In the genomic region with DNA sequence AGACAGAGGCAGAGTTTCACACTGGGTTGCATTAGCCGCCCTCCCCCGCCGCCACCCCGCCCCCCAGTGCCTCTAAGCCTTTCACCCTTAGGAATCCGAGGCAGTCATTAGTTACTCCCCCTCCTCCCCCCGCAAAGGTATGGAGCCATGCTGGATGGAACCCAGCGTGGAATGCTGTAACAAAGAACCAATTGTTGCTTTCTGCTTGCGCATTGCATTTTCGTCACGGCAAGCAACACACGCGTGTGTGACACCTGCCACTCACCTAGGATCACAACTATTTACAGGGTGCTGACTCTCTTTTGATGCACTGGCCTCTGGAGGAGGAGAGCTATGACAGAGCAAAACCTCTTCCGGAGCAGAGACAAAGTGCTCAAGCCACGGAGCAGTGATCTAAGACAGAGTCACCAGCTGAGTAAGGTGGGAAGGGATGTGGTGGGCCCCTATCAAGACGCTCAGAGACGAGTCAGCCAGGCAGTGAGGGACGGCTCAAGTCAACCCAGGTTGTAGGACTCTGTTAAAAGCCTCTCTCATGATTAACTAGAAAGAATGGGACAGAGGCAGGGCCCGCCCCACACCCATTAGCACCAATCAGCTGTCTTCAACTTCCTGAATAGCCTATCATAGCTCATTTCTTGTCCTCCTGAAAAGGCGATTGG, we compare ENCODE assay signal across 8 mouse cellular contexts. TPM values are rescaled to one million over a fixed set of nuclear protein-coding genes. Genes with fewer than 3 reads are reported as not detected.
DNase-seq lines count a peak whose midpoint lies in the region; ATAC-seq lines count a peak whose summit lies in the region.

No protein-coding gene starts in this region.

- H3K36me3 ChIP-seq in hindbrain, embryonic 13.5 days, result no peaks in the 10 kb centered on the region

- H3K9ac ChIP-seq in hindbrain, embryonic 13.5 days, result peak overlapping the region; percentile 65

- H3K4me1 ChIP-seq in hindbrain, embryonic 13.5 days (replicated peaks), result peaks cover 13% of the 10 kb centered on the region

- WGBS in hindbrain, embryonic 13.5 days, result 1% methylated on average over 19 of the region's 19 CpGs

- peak overlapping the region; percentile 47 for H3K4me3 ChIP-seq in hindbrain, embryonic 13.5 days

- DNase-seq in NIH3T3 (ENCODE audit: low read depth), result peak; percentile 93
- DNase-seq in cerebellum, adult 9-10 months, result peak; percentile 82
- peak; percentile 87 for DNase-seq in forelimb bud, embryonic 11.5 days (ENCODE audit: low read depth, low spot score)
- peak; percentile 46 for DNase-seq in left cerebral cortex, adult 11 months (ENCODE audit: low spot score)
- DNase-seq in lung, postnatal 36 days, result peak; percentile 90
- DNase-seq in ovary, postnatal 36 days (ENCODE audit: low spot score), result peak; percentile 72
- peak; percentile 82 for DNase-seq in thymus, postnatal 14 days

- H3K27ac ChIP-seq in hindbrain, embryonic 13.5 days, result peak overlapping the region; percentile 66

- ATAC-seq in hindbrain, embryonic 13.5 days (ENCODE audit: low FRiP score), result peak; percentile 94

- H3K27me3 ChIP-seq in hindbrain, embryonic 13.5 days, result peaks cover 23% of the 10 kb centered on the region; the same call in 1 of the 2 replicates

- peak overlapping the region; percentile 92 for H3K4me2 ChIP-seq in hindbrain, embryonic 13.5 days

- H3K9me3 ChIP-seq in hindbrain, embryonic 13.5 days, result no peaks in the 10 kb centered on the region

RNA-seq across cellular contexts. Expression of gene Smndc1, which starts 30.7 kb away (rescaled TPM):
- polyA plus RNA-seq in hindbrain, embryonic 13.5 days (2015; fragmentation: Nextera tagmentation; extraction: Ambion mirVana), result 38.7 and 41.6 TPM in 2 replicates

RNA-seq across cellular contexts. Expression of gene Gm10197, which starts 49.5 kb away (rescaled TPM):
- not detected in 2 replicates for polyA plus RNA-seq in hindbrain, embryonic 13.5 days (2015; fragmentation: Nextera tagmentation; extraction: Ambion mirVana)

Comparison
In these comparisons a context has a peak if more than half of its experiments do, and no peak if none do; other contexts are left out.
1. Peak in every context shown above with its lines: DNase-seq, ATAC-seq, H3K4me3 ChIP-seq and H3K27ac ChIP-seq.